Mouse (Mus musculus) brain, embryonic 18.5 days (tissue): ENCODE results near the gene Gm28845.
"Not testable (repeated sequence)": the region's sequence is repeated elsewhere in the genome, so short reads cannot be mapped to it uniquely, and the experiment has no call there.

Source experiments
- DNase-seq: peaks from one replicate; pipeline ENCODE4 v3.0.0-alpha.2; 2012; ENCODE audit warnings: low read depth, low spot score

The Gm28845 gene

DNA sequence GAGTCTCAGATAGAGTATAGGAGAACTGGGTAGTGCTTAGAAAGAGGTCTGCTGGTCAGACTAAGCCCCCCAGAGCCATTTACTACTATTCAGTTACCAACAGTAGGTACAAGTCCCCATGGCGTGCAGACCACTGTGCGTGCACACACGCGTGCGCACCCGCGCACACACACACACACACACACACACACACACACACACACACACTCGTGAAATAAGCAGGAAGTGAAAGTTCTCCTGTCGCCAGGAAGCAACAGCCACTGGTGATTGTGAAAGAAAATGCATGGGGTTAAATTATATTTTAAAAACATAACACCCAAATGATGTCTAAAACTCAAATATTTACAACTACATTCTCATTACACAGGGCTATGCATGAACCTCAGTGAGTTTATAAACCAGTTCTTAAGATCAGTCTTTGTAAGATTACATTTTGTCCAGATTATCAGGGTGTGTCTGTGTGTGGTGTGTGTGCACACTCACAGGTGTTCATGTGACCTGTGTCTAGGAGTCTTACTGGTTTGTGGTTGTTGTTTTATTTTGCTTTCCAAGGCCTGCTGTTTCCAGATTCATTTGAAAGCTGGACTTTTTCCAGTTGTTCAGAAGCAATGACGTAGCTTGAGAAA is 11.6 kb downstream of the Gm28845 start:
- DNase-seq = no peak

DNA sequence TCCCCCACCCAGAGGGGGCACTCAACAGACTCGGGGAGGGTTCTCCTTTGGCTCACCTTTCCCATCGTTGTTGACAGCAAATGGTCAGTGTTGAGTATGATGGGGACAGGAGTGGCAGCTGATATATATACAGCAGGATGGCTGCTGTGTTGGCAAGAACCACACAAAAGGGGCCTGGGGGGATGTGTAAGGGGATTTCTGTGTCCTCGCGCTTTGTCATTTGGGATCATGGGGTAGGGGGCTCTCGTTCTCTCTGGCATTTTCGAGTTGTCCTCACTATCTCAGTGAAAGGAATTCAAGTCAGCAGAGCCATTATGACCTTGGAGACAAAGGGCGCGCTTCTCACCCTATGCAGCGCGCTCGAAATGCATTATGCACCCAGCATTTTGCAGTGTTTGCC is 16.1 kb downstream of the Gm28845 start, which contains the start of gene Cryga:
TSS of gene Cryga (minus strand) at position 101 of the 400 bp plus-strand sequence.
- DNase-seq = no peak

DNA sequence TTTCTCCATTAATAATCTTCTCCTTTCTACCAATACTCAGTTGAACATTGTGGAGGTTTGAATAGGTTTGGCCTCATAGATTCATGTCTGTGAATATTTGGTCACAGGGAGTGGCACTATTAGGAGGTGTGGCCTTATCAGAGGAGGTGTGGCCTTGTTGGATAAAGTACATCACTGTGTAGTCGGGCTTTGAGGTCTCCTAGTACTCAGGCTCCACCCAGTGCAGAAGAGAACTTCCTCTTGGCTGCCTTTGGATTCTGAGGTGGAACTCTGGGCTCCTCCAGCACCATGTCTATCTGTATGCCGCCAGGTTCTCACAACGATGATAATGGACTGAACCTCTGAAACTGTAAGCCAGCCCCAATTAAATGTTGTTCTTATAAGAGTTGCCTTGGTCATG is 22.4 kb downstream of the Gm28845 start:
- no peak for DNase-seq

DNA sequence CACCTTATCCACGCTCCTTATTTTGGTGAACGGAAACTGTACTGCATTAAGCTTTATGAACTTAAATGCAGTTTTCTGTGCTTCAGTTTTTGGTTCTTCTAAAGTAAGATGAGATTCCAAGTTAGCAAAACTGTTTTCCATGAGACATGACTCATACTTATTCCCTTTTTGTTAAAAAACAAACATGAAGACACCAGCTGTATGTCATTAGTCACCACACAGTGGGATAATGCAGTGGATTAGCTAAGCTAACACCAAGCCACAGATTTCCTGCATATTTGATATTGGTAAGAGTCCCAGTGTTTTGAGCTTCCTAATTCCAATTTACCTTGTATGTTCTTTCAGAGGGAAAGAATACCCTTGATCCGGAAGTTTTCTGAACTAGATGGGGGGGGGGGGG is 27.8 kb downstream of the Gm28845 start:
- DNase-seq = no peak

DNA sequence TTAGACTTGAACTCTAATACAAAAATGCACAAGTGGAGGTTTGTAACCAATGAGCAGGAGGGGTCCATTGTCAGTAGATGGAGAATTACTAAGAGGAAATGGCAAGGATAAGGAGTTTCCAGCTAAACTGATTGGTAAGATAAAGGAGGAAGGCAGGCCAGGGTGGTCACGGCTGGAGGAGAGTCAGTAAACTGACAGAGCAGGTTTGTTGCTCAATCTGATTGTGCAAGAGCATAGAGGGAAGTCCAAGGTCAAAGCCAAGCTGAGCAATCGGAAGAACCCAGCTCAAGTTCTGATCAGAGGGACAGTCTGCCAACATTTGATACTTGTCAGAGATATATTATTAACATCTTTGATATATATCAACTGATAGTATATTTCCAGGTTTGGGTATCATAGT is 29.0 kb downstream of the Gm28845 start:
- DNase-seq = no peak

DNA sequence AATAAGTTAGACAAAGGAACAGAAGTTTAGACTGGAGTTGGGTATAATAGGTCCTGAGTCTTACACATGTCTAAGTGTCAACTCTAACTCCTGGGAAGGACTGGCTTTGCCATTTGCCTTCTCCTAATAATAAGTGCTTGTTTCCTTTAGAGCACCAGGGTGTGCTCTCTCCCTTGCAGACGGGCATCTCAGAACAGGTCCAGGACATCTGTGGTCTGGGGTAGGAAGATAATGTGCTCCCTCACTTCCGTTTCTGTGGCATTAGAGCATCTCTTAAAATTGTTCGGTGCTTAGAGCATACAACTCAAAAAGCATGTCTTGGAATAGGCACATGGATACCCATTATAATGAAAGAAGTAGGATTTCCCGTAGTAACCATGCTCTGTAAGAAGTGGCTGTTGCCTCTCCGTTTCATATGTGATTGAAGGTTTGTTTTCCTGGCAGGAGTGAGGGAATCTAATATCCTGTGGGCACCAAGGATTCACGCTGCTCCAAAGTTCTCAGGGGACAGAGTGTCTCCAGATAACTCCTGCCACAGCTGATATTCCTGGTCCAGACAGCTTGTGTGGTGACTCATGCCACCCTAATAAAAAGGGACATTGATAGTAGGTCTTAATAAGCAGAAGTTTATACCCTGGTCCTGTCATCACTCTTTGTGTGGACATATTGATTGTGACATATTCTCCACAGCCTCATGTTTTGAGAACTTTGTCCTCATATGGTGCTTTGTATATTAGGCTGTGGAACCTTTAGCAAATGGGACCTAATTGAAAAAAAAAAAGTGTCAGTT is 30.6 kb downstream of the Gm28845 start:
- DNase-seq = no peak

DNA sequence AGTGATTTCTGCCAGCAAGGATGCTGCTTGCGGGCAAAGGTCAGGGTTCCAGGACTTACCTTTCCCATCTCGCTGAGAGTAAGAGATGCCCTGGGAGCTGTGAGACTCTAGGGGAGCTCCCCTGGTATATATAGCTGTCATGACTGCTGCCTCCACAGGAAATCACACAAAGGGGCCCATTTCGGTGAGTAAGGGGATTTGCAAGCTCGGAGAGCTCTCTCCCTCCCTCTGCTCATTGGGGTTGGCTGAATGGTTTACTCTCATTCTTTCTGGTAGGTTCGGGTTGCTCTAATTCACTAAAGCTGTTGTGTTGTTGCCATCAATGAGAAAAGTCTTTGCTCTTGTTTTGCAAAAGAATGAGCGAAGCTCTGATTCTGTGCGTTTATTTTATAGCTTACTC is 37.2 kb downstream of the Gm28845 start, which contains the start of gene Crygb:
TSS of gene Crygb (minus strand) at position 101 of the 400 bp plus-strand sequence.
- no peak for DNase-seq

DNA sequence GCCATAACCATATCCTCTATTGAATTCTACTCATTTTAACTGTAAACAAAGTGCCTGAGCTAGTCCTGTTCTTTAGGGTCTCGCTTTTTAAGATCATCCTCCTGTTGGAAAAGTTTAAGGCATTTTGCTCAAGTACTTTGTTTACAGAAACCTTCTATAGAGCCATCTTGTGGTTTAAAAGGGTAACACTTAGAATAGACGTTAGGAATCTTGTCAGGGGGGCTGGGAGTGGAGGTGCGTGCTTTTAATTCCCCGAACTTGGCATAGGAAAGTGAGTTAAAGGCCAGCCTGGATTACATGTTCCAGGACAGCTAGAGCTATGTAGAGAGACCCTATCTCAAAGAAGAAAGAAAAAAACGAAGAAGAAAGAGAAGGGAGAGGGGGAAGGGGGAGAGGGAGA is 43.8 kb downstream of the Gm28845 start:
- no peak for DNase-seq

DNA sequence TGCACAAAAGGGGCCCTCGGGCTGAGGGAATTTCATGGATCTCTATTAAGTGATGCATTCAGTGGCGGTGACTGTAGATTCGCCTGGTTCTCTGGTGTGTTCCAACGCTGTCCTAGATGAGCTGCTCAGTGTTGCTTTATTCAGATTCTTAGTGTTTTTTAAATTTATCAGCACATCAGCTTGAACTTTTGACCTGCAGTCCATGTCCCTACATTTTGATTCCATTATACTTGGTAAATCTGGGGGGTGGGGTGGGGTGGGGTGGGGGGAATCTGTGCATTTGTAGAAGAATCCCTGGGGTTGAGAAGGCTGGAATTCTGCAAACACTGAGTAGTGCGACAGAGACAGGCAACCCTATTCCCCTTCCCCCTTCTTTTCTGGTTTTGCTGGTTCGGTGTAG is 45.8 kb downstream of the Gm28845 start, which contains the start of gene Crygc:
TSS of gene Crygc (minus strand) at position 101 of the 400 bp plus-strand sequence.
- no peak for DNase-seq

DNA sequence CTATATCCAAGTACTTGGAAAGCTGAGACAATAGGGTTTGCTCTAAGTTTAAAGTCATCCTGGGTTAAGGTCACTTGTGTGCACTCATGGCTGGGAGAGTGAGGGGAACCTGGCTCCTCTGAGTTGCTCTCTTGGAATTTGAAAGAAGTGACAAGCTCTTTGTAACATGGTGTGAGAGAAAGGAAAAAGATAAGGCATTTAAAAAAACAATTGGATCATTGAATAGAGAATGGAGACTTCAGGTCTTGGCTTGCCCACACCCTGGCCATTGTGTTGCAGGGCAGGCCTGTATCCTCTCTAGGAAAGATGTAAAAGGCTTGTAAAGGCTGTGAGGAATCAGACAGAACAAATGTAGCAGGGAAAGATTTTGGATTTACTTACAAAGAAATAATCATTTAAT is 51.5 kb downstream of the Gm28845 start:
- no peak for DNase-seq

DNA sequence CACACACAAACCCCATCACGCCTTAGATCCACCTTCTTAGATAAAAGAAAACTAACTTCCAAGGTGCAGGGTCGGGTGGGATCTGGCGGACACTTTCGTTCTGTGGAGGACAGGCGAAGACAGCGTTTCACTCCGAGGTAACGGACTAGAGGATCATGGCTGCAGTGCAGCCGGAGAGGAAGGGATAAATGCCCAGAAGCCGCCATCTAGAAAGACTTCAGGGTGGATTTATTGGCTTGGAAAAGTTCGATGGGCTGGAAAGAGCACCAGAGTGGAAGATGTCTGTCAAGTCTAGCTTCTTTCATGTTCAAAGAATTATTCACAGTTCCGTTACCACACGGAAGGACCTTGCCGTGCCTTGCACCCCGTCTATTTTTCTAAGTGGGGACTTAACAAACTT is 55.2 kb downstream of the Gm28845 start:
- no peak for DNase-seq

DNA sequence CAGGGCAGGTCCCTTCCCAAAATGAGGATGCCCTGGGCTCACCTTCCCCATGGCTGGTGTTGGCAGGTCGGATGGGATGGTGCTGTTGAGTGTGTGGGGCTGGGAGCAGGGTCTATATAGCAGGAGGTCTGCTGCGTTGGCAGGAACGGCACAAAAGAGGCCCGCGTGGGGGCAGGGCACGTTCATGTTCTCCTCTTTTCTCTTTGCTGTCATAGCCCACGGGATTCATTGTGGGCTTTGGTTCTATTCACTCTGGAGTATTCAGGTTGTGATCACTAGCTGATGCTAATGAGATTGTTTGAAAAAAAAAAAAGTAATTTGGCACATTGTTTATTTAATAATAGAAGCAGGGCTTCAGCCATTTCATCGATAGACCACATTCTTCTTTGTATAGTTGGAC is 56.0 kb downstream of the Gm28845 start, which contains the start of gene Crygd:
TSS of gene Crygd (minus strand) at position 101 of the 400 bp plus-strand sequence.
- no peak for DNase-seq

DNA sequence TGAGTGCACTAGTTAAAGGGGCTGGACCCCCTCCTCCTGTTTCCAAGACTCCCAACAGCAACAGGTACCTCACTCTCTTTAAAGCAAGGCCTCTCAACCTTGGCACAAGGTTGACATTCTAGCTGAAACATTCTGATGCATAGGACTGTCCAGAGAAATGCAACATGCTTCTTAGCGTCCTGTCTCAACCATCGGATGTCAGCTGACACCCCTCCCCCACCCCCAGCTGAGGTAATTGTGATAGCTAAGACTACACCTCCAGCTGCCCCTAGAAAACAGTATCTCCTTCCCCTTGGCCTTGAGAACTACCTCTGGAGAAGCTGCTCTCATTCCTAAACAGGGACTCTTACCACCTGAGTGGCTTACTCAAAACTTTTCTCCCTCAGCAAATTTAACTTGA is 67.2 kb downstream of the Gm28845 start:
- DNase-seq = no peak

DNA sequence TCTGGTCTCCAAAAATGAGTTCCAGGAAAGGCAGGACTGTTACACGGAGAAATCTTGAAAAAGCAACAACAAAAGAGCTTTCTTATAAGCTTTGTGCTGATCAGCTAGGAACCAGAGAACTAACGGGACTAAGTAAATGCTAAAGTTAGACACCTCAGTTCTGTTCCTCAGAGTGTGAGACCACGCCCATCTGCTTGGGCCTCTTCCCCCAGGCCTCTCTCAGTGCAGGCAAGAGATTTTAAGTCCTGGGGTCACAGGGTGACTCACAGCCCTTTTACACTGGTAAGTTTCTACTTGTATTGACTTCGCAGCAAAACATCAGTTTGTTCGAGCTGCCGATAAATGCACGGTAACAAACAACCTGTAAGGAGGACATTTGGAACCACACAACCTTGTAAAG is 67.7 kb downstream of the Gm28845 start:
- no peak for DNase-seq

DNA sequence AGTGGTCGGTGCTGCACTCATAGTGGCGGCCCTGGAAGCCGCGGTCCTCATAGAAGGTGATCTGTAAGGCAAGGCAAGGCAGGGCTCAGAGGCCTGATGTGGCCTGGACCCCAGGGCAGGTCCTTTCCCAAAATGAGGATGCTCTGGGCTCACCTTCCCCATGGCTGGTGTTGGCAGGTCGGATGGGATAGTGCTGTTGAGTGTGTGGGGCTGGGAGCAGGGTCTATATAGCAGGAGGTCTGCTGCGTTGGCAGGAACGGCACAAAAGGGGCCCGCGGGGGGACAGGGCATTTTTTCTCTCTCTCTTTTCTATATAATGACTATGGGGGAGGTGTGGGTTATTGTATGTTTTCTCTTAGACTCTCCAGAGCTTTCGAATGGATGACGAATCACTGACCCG is 68.4 kb downstream of the Gm28845 start, which contains the start of gene Cryge:
TSS of gene Cryge (minus strand) at position 198 of the 400 bp plus-strand sequence.
- not testable (repeated sequence) for DNase-seq
